Mouse (Mus musculus): Measurements from ENCODE around the gene Cntrl. TPM values are rescaled to one million over a fixed set of nuclear protein-coding genes. Genes with fewer than 3 reads are reported as not detected.

The Cntrl gene
- total RNA-seq, 1 experiment: 22.3 TPM

GRCm38 (mm10) chr2:35206761-35207160 lies 97.5 kb downstream of the Cntrl start:
- Histone ChIP-seq H3K4me3 (ENCODE audit: insufficient read depth in 1 of 2, low read depth in 1 of 2, low read length in 2 of 2, poor library complexity in 1 of 2, severe bottlenecking in 1 of 2) (no peak overlapping the region), H3K27ac (ENCODE audit: insufficient read depth, low read depth, low read length, poor library complexity, severe bottlenecking) (no peak overlapping the region), H3K36me3 (ENCODE audit: control insufficient read depth, insufficient read depth, low read length, poor library complexity, severe bottlenecking) (no peaks in the 10 kb centered on the region), H3K4me1 (ENCODE audit: control insufficient read depth in 2 of 2, insufficient read depth in 2 of 2, low read length in 2 of 2, poor library complexity in 1 of 2) (no peaks in the 10 kb centered on the region), H3K9ac (ENCODE audit: insufficient read depth, low read depth, low read length, poor library complexity, severe bottlenecking) (no peak overlapping the region), H3K9me3 (ENCODE audit: control insufficient read depth, insufficient read depth, low read depth, low read length) (no peaks in the 10 kb centered on the region)
- in situ Hi-C loops (cut with MboI; ENCODE audit: low sequenced_read_pairs in 2 of 2, unreplicated experiment in 2 of 2): no loop called here
- DNase-seq (ENCODE audit: low read depth, low spot score): no peak
- no peak for TF ChIP-seq CHD2 (IDR thresholded peaks at IDR 0.05; ENCODE audit: low read depth, low read length)
- TF ChIP-seq ZNF384 (IDR thresholded peaks at IDR 0.05; ENCODE audit: low read depth, low read length): no peak
- TF ChIP-seq HCFC1 (IDR thresholded peaks at IDR 0.05; ENCODE audit: borderline replicate concordance, insufficient read depth, low read length): no peak
- no peak for TF ChIP-seq MAFK (IDR thresholded peaks at IDR 0.05; ENCODE audit: insufficient read depth, low read depth, low read length)
- no peak for TF ChIP-seq ZC3H11A (IDR thresholded peaks at IDR 0.05; ENCODE audit: borderline replicate concordance, low read depth, low read length)

GRCm38 (mm10) chr2:35208054-35208453 lies 98.8 kb downstream of the Cntrl start:
- Histone ChIP-seq H3K27ac (ENCODE audit: insufficient read depth, low read depth, low read length, poor library complexity, severe bottlenecking) (no peak overlapping the region), H3K4me3 (ENCODE audit: insufficient read depth in 1 of 2, low read depth in 1 of 2, low read length in 2 of 2, poor library complexity in 1 of 2, severe bottlenecking in 1 of 2) (no peak overlapping the region), H3K36me3 (ENCODE audit: control insufficient read depth, insufficient read depth, low read length, poor library complexity, severe bottlenecking) (no peaks in the 10 kb centered on the region), H3K9ac (ENCODE audit: insufficient read depth, low read depth, low read length, poor library complexity, severe bottlenecking) (no peak overlapping the region), H3K9me3 (ENCODE audit: control insufficient read depth, insufficient read depth, low read depth, low read length) (no peaks in the 10 kb centered on the region), H3K4me1 (ENCODE audit: control insufficient read depth in 2 of 2, insufficient read depth in 2 of 2, low read length in 2 of 2, poor library complexity in 1 of 2) (no peaks in the 10 kb centered on the region)
- in situ Hi-C loops (cut with MboI; ENCODE audit: low sequenced_read_pairs in 2 of 2, unreplicated experiment in 2 of 2): no loop called here
- no peak for DNase-seq (ENCODE audit: low read depth, low spot score)
- TF ChIP-seq ZNF384 (IDR thresholded peaks at IDR 0.05; ENCODE audit: low read depth, low read length) (no peak), HCFC1 (IDR thresholded peaks at IDR 0.05; ENCODE audit: borderline replicate concordance, insufficient read depth, low read length) (no peak), CHD2 (IDR thresholded peaks at IDR 0.05; ENCODE audit: low read depth, low read length) (no peak), ZC3H11A (IDR thresholded peaks at IDR 0.05; ENCODE audit: borderline replicate concordance, low read depth, low read length) (no peak), MAFK (IDR thresholded peaks at IDR 0.05; ENCODE audit: insufficient read depth, low read depth, low read length) (no peak)

DNA sequence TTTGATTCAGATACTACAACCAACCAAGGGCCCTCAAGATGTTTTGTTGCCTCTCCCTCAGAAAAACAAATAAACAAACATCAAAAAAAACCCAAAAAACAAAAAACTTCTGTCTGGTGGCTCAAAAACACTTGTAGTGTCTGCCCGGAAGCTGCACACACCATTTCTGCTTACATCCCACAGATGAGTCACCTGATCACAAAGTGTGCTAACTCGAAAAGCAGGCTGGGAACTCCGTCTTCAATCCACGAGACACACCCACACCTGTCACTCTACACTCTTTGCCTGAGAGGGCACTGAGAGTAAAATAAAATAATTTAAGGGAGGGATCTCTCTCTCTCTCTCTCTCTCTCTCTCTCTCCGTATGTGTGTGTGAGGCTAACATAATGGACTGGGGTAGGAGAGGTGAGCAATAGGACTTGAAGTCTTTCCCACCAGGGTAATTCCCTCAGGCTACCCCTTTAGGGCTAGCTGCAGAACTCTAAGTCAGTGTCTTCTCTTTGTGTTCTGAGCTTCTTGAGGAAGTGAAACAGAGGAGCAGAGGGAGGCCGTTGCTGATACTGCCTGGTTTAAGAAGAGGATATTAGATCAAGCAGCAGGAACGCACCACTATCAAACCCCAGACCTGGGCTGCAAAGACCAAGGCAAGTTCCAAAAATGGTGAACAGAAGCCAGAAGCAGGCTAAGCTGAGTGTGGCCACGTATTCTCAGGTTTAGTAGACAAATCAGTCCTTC lies 99.8 kb downstream of the Cntrl start:
- no peak for DNase-seq (ENCODE audit: low read depth, low spot score)
- Histone ChIP-seq H3K9ac (ENCODE audit: insufficient read depth, low read depth, low read length, poor library complexity, severe bottlenecking) (no peak overlapping the region), H3K27ac (ENCODE audit: insufficient read depth, low read depth, low read length, poor library complexity, severe bottlenecking) (no peak overlapping the region), H3K4me1 (ENCODE audit: control insufficient read depth in 2 of 2, insufficient read depth in 2 of 2, low read length in 2 of 2, poor library complexity in 1 of 2) (no peaks in the 10 kb centered on the region), H3K4me3 (ENCODE audit: insufficient read depth in 1 of 2, low read depth in 1 of 2, low read length in 2 of 2, poor library complexity in 1 of 2, severe bottlenecking in 1 of 2) (no peak overlapping the region), H3K36me3 (ENCODE audit: control insufficient read depth, insufficient read depth, low read length, poor library complexity, severe bottlenecking) (no peaks in the 10 kb centered on the region), H3K9me3 (ENCODE audit: control insufficient read depth, insufficient read depth, low read depth, low read length) (no peaks in the 10 kb centered on the region)
- TF ChIP-seq CHD2 (IDR thresholded peaks at IDR 0.05; ENCODE audit: low read depth, low read length): no peak
- no peak for TF ChIP-seq ZNF384 (IDR thresholded peaks at IDR 0.05; ENCODE audit: low read depth, low read length)
- no peak for TF ChIP-seq HCFC1 (IDR thresholded peaks at IDR 0.05; ENCODE audit: borderline replicate concordance, insufficient read depth, low read length)
- TF ChIP-seq ZC3H11A (IDR thresholded peaks at IDR 0.05; ENCODE audit: borderline replicate concordance, low read depth, low read length): no peak
- no peak for TF ChIP-seq MAFK (IDR thresholded peaks at IDR 0.05; ENCODE audit: insufficient read depth, low read depth, low read length)
- in situ Hi-C loops (cut with MboI; ENCODE audit: low sequenced_read_pairs in 2 of 2, unreplicated experiment in 2 of 2): no loop called here

DNA sequence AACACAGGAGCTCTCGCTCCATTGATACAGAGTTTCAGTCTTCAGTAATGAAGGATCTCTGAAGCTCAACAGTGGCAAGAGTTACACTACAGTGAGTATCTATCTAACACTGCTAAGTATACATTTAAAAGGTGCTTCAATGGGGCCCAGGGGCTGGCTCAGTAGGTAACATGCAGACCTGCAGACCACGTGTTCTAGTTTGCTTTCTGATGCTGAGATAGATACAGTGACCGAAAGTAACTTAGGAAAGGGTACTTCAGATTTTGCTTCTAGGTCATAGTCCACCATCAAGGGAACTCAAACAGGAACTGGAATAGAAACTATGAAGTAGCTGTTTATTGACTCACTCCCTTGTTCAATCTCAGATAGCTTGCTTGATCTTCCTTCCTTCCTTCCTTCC lies 102.4 kb downstream of the Cntrl start:
- H3K4me3 ChIP-seq (ENCODE audit: insufficient read depth in 1 of 2, low read depth in 1 of 2, low read length in 2 of 2, poor library complexity in 1 of 2, severe bottlenecking in 1 of 2): no peak overlapping the region
- in situ Hi-C loops (cut with MboI; ENCODE audit: low sequenced_read_pairs in 2 of 2, unreplicated experiment in 2 of 2): no loop called here
- H3K36me3 ChIP-seq (ENCODE audit: control insufficient read depth, insufficient read depth, low read length, poor library complexity, severe bottlenecking): no peaks in the 10 kb centered on the region
- no peaks in the 10 kb centered on the region for H3K4me1 ChIP-seq (ENCODE audit: control insufficient read depth in 2 of 2, insufficient read depth in 2 of 2, low read length in 2 of 2, poor library complexity in 1 of 2)
- TF ChIP-seq MAFK (IDR thresholded peaks at IDR 0.05; ENCODE audit: insufficient read depth, low read depth, low read length): no peak
- TF ChIP-seq CHD2 (IDR thresholded peaks at IDR 0.05; ENCODE audit: low read depth, low read length): no peak
- no peak for TF ChIP-seq ZNF384 (IDR thresholded peaks at IDR 0.05; ENCODE audit: low read depth, low read length)
- no peak for TF ChIP-seq HCFC1 (IDR thresholded peaks at IDR 0.05; ENCODE audit: borderline replicate concordance, insufficient read depth, low read length)
- TF ChIP-seq ZC3H11A (IDR thresholded peaks at IDR 0.05; ENCODE audit: borderline replicate concordance, low read depth, low read length): no peak
- no peak for DNase-seq (ENCODE audit: low read depth, low spot score)
- H3K27ac ChIP-seq (ENCODE audit: insufficient read depth, low read depth, low read length, poor library complexity, severe bottlenecking): no peak overlapping the region
- H3K9me3 ChIP-seq (ENCODE audit: control insufficient read depth, insufficient read depth, low read depth, low read length): no peaks in the 10 kb centered on the region
- H3K9ac ChIP-seq (ENCODE audit: insufficient read depth, low read depth, low read length, poor library complexity, severe bottlenecking): no peak overlapping the region
